Mouse (Mus musculus) urinary bladder, postnatal 14 days (tissue): ENCODE data around the gene Zmiz2.
"Not testable (repeated sequence)": the region's sequence is repeated elsewhere in the genome, so short reads cannot be mapped to it uniquely, and the experiment has no call there.

Experiments
- DNase-seq: peaks from one replicate; pipeline ENCODE4 v3.0.0; 2021; ENCODE audit warnings: low spot score

Gene Zmiz2

DNA sequence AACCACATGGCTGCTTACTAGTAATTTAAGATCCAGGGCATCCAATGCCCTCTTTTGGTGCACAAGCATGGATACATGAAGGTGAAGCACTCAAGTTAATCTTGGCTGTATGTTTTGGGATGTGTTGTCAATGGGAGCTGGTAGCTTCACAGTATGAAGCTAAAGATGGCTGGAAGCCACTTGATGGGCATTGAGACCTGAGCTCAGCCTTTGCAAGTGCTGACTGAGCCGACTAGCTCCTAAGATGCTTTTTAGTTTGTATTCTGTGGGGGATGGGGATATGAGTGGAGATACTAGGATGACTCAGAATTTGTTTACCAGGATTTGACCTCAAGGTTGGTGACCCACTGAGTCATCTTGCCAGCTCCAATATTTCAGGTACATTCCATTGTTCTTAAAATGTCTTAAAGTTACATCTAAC, 31.4 kb downstream of the Zmiz2 start:
- no peak for DNase-seq

DNA sequence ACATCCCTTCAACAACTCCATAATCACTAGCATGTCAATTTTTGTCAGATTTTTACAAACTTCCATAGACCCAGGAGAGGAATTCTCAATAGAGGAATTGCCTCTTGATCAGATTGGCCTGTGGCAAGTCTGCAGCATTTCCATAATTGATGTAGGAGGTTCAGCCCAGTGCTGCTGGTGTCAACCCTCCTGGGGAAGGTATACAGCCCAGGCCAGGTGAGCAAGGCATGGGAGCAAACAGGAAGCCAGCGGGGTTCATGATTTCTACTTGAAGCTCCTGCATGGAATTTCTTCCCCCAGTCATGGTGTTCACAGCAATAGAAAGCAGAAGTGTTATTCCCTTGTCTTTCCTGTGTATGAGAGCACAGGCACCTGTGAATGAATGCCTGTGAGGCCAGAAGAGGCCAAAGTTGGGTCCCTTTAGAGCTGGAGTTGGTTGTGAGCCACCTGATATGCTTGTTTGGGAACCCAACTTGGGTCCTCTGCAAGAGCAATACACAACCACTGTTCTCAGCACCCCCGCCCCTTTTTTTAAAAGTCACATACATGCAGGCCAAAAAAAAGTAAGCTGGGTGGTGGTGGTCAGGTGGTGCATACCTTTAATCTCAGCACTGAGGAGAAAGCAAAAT, 32.0 kb downstream of the Zmiz2 start:
- no peak for DNase-seq

DNA sequence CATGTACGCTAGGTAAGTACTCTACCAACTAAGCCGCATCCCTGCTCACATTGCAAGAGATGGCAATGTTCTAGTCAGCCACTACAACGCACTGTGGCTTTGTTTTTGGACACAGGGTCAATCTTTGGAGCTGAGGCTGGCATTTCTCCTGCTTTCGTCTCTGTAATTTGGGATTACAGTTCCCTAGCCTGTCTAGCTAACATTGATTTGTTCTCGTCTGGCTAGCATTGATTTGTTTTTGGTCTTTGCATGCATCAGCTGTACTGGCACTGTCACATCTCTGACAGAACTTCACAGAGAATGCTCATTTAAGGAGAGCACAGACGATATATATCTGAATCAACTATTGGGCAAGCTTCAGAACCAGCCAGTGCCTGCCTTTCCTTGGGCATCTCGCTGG, 41.3 kb downstream of the Zmiz2 start:
- no peak for DNase-seq

DNA sequence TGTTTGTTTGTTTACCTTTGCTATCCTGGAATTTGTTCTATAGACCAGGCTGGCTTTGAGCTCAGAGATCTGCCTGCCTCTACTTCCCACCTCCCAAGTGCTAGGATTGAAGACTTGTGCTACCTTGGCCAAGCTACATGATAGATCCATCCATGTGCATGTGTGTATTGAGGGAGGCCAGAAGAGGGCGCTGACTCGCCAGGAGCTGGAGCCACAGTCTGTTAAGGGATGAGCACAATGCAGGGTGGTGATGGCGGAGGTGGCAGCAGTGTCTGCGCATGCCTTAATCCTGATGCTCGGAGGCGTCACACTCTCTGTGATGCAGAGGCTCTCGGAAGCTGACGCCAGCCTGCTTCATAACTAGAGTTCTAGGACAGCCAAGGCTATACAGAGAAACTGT, 47.6 kb downstream of the Zmiz2 start:
- DNase-seq: peak; percentile 52

GRCm38 (mm10) chr11:6437667-6438066, 48.8 kb downstream of the Zmiz2 start:
- no peak for DNase-seq

DNA sequence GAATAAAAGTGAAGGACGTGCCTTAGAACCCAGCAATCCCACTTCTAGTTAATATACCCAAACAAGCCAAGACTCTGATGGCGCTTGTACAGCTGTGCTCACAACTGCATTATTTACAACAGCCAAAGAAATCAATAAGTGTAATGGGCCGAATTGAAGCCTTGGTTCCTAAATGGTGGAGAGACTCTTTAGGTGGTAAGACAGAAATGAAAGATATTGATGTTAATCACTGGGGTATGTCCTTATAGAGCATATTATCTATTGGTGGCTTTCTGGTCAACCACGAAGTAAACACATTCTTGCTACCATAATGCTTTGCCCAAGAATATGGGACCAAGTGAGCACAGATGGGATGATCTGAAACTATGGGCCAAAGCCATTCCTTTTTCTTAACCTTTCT, 51.3 kb downstream of the Zmiz2 start:
- DNase-seq: no peak

- DNase-seq: no peak
Observed at GRCm38 (mm10) chr11:6442566-6442965, 53.7 kb downstream of the Zmiz2 start.

GRCm38 (mm10) chr11:6443102-6443501, 54.2 kb downstream of the Zmiz2 start:
- DNase-seq: no peak

- DNase-seq: no peak
Observed at GRCm38 (mm10) chr11:6443727-6444076, 54.8 kb downstream of the Zmiz2 start.

DNA sequence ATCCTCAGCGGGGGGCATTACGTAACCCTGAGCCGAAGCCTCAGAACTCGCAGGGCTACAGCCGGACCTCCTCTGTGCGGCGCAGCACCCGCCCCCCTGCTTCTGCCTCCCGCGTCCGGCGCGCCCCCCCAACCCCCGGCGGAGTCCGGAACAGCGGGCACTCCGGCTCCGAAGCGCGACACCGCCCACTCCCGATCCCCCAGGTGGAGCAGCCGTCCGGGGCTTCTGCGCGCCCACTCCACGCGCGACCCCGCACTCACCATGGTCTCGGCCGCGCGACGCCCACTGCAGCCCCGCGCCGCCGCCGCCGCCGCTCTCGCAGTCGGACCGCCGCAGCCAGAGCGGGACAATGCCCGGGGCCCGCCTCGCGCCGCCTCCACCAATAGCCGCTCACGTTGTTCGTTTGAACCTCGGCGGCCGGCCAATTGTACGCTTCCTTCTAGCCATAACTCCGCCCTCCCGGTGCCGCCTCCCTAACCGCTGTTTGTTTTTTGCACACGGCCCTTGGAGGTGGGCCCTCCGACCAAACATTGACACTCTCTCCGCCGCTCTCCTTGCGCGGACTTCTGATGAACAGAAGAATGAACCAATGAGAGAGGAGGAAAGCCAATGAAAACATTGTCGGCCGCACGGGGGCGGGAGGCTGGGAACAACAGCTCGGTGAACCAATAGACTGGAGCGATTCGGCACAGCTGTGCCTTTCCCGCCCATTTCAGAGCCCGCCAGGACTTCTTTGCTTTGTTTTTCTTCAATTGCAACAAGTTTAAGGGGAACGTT, 55.4 kb downstream of the Zmiz2 start, which contains the start of gene H2afv:
Gene H2afv, minus strand, starts transcription at position 367 of the 777 bp plus-strand sequence.
- DNase-seq: peak; percentile 99

DNA sequence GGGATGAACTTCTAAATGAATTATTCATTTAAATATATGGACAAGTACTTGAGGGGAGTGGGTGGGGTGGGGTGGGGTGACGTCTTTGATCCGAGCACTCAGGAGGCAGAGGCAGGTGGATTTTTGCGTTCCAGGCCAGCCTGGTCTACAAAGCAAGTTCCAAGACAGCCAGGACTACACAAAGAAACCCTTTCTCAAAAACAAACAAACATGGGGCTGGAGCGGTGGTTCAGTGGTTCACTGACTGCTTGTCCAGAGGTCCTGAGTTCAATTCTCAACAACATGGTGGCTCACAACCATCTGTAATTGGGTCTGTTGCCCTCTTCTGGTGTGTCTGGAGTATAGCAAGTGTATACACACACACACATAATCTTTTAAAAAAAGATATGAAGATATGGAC, 56.6 kb downstream of the Zmiz2 start:
- DNase-seq: no peak

DNA sequence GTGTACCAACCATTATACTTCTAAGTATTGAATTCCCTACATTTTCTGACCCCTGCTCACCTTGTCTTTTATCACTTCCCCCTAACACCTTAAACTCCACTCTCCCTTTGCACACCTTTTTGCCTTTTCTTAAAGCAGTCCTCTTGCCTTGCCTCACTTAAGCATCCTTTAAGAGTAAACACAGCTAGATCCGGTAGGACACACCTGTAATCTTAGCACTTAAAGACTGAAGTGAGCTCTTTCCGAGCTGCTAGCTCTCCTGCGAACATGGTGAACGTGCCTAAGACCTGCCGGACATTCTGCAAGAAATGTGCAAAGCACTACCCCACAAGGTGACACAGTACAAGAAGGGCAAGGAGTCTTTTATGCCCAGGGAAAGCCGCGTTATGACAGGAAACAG, 57.1 kb downstream of the Zmiz2 start:
- DNase-seq: no peak

- no peak for DNase-seq
Observed at GRCm38 (mm10) chr11:6447493-6447892, 58.6 kb downstream of the Zmiz2 start.

GRCm38 (mm10) chr11:6448155-6448554, 59.3 kb downstream of the Zmiz2 start:
- DNase-seq: not testable (repeated sequence)
